Mouse (Mus musculus) left cerebral cortex, postnatal 10 days (tissue): ENCODE data around the gene Gm3532. TPM values are rescaled to one million over a fixed set of nuclear protein-coding genes. Genes with fewer than 3 reads are reported as not detected.
"Not testable (repeated sequence)": the region's sequence is repeated elsewhere in the genome, so short reads cannot be mapped to it uniquely, and the experiment has no call there.

ENCODE experiments used
- DNase-seq, 2 experiments: peaks; one replicate each; pipeline ENCODE4 v3.0.0; 2021 to 2022; ENCODE audit warnings: low spot score in 2 of 2, mixed read lengths in 1 of 2; ENCODE audit errors: extremely low spot score in 1 of 2
- intact Hi-C: fragments of 180-260 bp; cut with DNase I; formaldehyde crosslinking; loops from one replicate; pipeline ENCODE4 v1.15.1; 2025
- total RNA-seq, 2 experiments: library from RNA; stranded (reverse); gene quantifications; 2 replicates each; pipeline ENCODE4 v1.2.3; 2021

The Gm3532 gene
- not detected for total RNA-seq

DNA sequence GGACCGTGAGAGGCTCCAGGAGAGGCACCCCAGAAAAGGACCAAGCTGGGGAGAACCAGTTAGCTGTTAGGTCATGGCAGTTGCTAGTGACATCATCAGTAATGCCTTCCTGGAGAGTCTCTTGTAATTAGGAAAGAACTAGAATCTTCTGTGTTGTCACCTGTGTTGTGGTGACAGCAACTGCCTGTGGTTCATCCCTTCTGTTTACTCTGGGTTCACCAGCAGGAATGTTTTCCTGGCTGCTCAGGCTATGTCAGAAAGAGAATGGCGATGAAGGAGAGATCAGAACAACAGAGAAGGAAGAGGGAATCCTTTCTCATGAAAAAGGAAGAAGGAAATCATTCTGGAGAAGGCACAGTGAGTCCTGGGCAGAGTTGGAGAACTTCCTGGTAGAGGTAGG is at the start of gene Gm3532:
Gm3532 (plus strand) TSS at position 301 of the 400 bp plus-strand sequence.
- intact Hi-C loops, result not testable (repeated sequence)

DNA sequence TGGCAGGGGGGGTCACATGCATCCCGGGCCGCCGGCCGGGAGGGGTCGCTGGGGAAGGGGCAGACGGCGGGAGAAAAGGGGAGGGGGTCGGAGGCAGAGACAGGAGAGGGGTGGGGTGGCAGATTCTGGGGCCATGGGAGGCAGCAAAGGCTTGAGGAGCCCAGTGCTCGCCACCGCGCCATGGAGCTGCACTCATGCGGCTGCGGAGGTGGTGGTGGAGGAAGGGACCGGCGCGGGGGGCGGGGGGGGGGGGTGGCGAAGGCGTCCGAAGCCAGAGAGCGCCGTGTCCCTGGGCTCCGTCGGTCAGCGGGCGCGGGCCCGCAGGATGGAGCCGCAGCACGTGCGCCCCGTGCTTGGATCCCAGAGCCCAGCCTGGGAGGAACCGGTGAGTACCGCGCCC is 36.9 kb upstream of the Gm3532 start, which contains the start of gene Gm3488:
Gm3488 (plus strand) TSS at position 301 of the 400 bp plus-strand sequence.
- intact Hi-C loops, DNase-seq: not testable (repeated sequence)

More for the DNA sequence above, at the start of gene Gm3532:
- not testable (repeated sequence) for DNase-seq

Other genes starting within 250 kb of the Gm3532 start
- not detected for gene Gm3542, start 203.6 kb upstream of the Gm3532 start, total RNA-seq
- under 1 TPM in 1 of 2 experiments, not detected in 1; 0.75 TPM for gene Gm3500, start 149.4 kb upstream of the Gm3532 start, total RNA-seq
- gene Gm3194, start 83.0 kb upstream of the Gm3532 start, total RNA-seq, result 1 to 10 TPM; 4.3 to 7.2 TPM
- not detected for gene Gm8246, start 60.7 kb upstream of the Gm3532 start, total RNA-seq
- gene Gm3187, start 54.3 kb upstream of the Gm3532 start, total RNA-seq, result not detected
- gene Gm3488, start 36.8 kb upstream of the Gm3532 start, total RNA-seq, result 1 to 10 TPM; 4.0 to 4.7 TPM
- 1 to 10 TPM in 1 of 2 experiments, not detected in 1; 1.2 TPM for gene Gm8265, start 94.5 kb downstream of the Gm3532 start, total RNA-seq
- gene Gm9603, start 149.0 kb downstream of the Gm3532 start, total RNA-seq, result not detected
- 1 to 10 TPM in 1 of 2 experiments, under 1 TPM in 1; 0.39 to 1.5 TPM for gene Gm3373, start 203.1 kb downstream of the Gm3532 start, total RNA-seq